Mouse (Mus musculus): ENCODE measurements around the gene Plod3.

The Plod3 gene

GRCm38 (mm10) chr5:136965210-136965609 is 21.6 kb upstream of the Plod3 start:
- no peak for DNase-seq

- DNase-seq = no peak
Measured at GRCm38 (mm10) chr5:136965686-136966085, 21.1 kb upstream of the Plod3 start.

- no peak for DNase-seq
Measured at GRCm38 (mm10) chr5:136966331-136966730, 20.5 kb upstream of the Plod3 start, which contains the start of gene Cldn15. Cldn15 (plus strand) TSS chr5:136966616.

GRCm38 (mm10) chr5:136966861-136967455 is 19.9 kb upstream of the Plod3 start:
- DNase-seq = no peak

GRCm38 (mm10) chr5:136967592-136967991 is 19.2 kb upstream of the Plod3 start:
- DNase-seq = no peak

GRCm38 (mm10) chr5:136970703-136971102 is 16.1 kb upstream of the Plod3 start:
- DNase-seq = peak; percentile 27 to 38

GRCm38 (mm10) chr5:136973670-136974069 is 13.1 kb upstream of the Plod3 start:
- no peak for DNase-seq

- no peak for DNase-seq
Measured at GRCm38 (mm10) chr5:136977769-136978168, 9.1 kb upstream of the Plod3 start.

- no peak for DNase-seq
Measured at GRCm38 (mm10) chr5:136979762-136980161, 7.1 kb upstream of the Plod3 start.

- DNase-seq = no peak
Measured at GRCm38 (mm10) chr5:136980974-136981373, 5.8 kb upstream of the Plod3 start.

- DNase-seq = no peak
Measured at GRCm38 (mm10) chr5:136982338-136982930, 4.4 kb upstream of the Plod3 start.

GRCm38 (mm10) chr5:136984828-136985227 is 2.0 kb upstream of the Plod3 start:
- no peak for DNase-seq

- DNase-seq = peak; percentile 66 to 76
Measured at GRCm38 (mm10) chr5:136987138-136987933, 517 bp downstream of the Plod3 start.

- no peak for DNase-seq
Measured at GRCm38 (mm10) chr5:136987934-136988271, 1.1 kb downstream of the Plod3 start, which contains the start of gene Znhit1. Znhit1 (minus strand) TSS chr5:136988021.

- no peak for DNase-seq
Measured at GRCm38 (mm10) chr5:136988420-136988819, 1.6 kb downstream of the Plod3 start.

GRCm38 (mm10) chr5:136989801-136990200 is 3.0 kb downstream of the Plod3 start:
- no peak for DNase-seq

GRCm38 (mm10) chr5:136999449-136999848 is 12.6 kb downstream of the Plod3 start:
- no peak for DNase-seq

GRCm38 (mm10) chr5:137000612-137001011 is 13.8 kb downstream of the Plod3 start:
- no peak for DNase-seq

GRCm38 (mm10) chr5:137007276-137007675 is 20.5 kb downstream of the Plod3 start:
- no peak for DNase-seq

- no peak for DNase-seq
Measured at GRCm38 (mm10) chr5:137009988-137010387, 23.2 kb downstream of the Plod3 start.

GRCm38 (mm10) chr5:137012401-137012950 is 25.7 kb downstream of the Plod3 start:
- DNase-seq = no peak

GRCm38 (mm10) chr5:137015913-137016312 is 29.1 kb downstream of the Plod3 start:
- no peak for DNase-seq

- DNase-seq = no peak
Measured at GRCm38 (mm10) chr5:137024318-137024717, 37.5 kb downstream of the Plod3 start.

GRCm38 (mm10) chr5:137025132-137025531 is 38.3 kb downstream of the Plod3 start:
- DNase-seq = peak; percentile 47 to 48
